Mouse (Mus musculus): Measurements from ENCODE around the gene Tex261. TPM values are rescaled to one million over a fixed set of nuclear protein-coding genes. Genes with fewer than 3 reads are reported as not detected.

The Tex261 gene
- polyA plus RNA-seq, 1 experiment, result 183 TPM

GRCm38 (mm10) chr6:83749286-83749685 is 26.3 kb downstream of the Tex261 start:
- WGBS, result 84% methylated on average over 3 of the region's 3 CpGs
- TF ChIP-seq POLR2A (IDR thresholded peaks at IDR 0.05; ENCODE audit: control insufficient read depth, extremely low read depth, insufficient read depth, low read length, poor library complexity) (no peak), CTCF (IDR thresholded peaks at IDR 0.05; ENCODE audit: borderline replicate concordance, control insufficient read depth, extremely low read depth, insufficient read depth, low read length, poor library complexity) (no peak)
- Histone ChIP-seq H3K27ac (ENCODE audit: control insufficient read depth, insufficient read depth, low read length) (no peak overlapping the region), H3K36me3 (ENCODE audit: control insufficient read depth, insufficient read depth, low read length) (no peaks in the 10 kb centered on the region), H3K27me3 (ENCODE audit: control insufficient read depth, insufficient read depth, low read length) (no peaks in the 10 kb centered on the region), H3K4me1 (replicated peaks; ENCODE audit: control insufficient read depth, insufficient read depth, low read length) (no peaks in the 10 kb centered on the region), H3K4me3 (ENCODE audit: control insufficient read depth, insufficient read depth, low read length) (no peak overlapping the region)
- no peak for DNase-seq

- H3K4me3 ChIP-seq (ENCODE audit: control insufficient read depth, insufficient read depth, low read length), result no peak overlapping the region
- no peak overlapping the region for H3K27ac ChIP-seq (ENCODE audit: control insufficient read depth, insufficient read depth, low read length)
- TF ChIP-seq POLR2A (IDR thresholded peaks at IDR 0.05; ENCODE audit: control insufficient read depth, extremely low read depth, insufficient read depth, low read length, poor library complexity), result no peak
- WGBS, result 61% methylated on average over 2 of the region's 2 CpGs
- H3K4me1 ChIP-seq (replicated peaks; ENCODE audit: control insufficient read depth, insufficient read depth, low read length), result no peaks in the 10 kb centered on the region
- H3K27me3 ChIP-seq (ENCODE audit: control insufficient read depth, insufficient read depth, low read length), result no peaks in the 10 kb centered on the region
- DNase-seq, result no peak
- H3K36me3 ChIP-seq (ENCODE audit: control insufficient read depth, insufficient read depth, low read length), result no peaks in the 10 kb centered on the region
Measured at GRCm38 (mm10) chr6:83745466-83745865, 30.1 kb downstream of the Tex261 start.

GRCm38 (mm10) chr6:83744557-83744956 is 31.1 kb downstream of the Tex261 start:
- Histone ChIP-seq H3K27me3 (ENCODE audit: control insufficient read depth, insufficient read depth, low read length) (no peaks in the 10 kb centered on the region), H3K36me3 (ENCODE audit: control insufficient read depth, insufficient read depth, low read length) (no peaks in the 10 kb centered on the region), H3K4me3 (ENCODE audit: control insufficient read depth, insufficient read depth, low read length) (no peak overlapping the region), H3K4me1 (replicated peaks; ENCODE audit: control insufficient read depth, insufficient read depth, low read length) (no peaks in the 10 kb centered on the region), H3K27ac (ENCODE audit: control insufficient read depth, insufficient read depth, low read length) (no peak overlapping the region)
- no peak for DNase-seq
- 76% methylated on average over 5 of the region's 5 CpGs for WGBS
- TF ChIP-seq CTCF (IDR thresholded peaks at IDR 0.05; ENCODE audit: borderline replicate concordance, control insufficient read depth, extremely low read depth, insufficient read depth, low read length, poor library complexity), result no peak
- TF ChIP-seq POLR2A (IDR thresholded peaks at IDR 0.05; ENCODE audit: control insufficient read depth, extremely low read depth, insufficient read depth, low read length, poor library complexity), result no peak

GRCm38 (mm10) chr6:83744126-83744525 is 31.5 kb downstream of the Tex261 start:
- no peak overlapping the region for H3K27ac ChIP-seq (ENCODE audit: control insufficient read depth, insufficient read depth, low read length)
- no peak overlapping the region for H3K4me3 ChIP-seq (ENCODE audit: control insufficient read depth, insufficient read depth, low read length)
- H3K36me3 ChIP-seq (ENCODE audit: control insufficient read depth, insufficient read depth, low read length), result no peaks in the 10 kb centered on the region
- 80% methylated on average over 5 of the region's 5 CpGs for WGBS
- no peak for DNase-seq
- no peaks in the 10 kb centered on the region for H3K27me3 ChIP-seq (ENCODE audit: control insufficient read depth, insufficient read depth, low read length)
- no peak for TF ChIP-seq POLR2A (IDR thresholded peaks at IDR 0.05; ENCODE audit: control insufficient read depth, extremely low read depth, insufficient read depth, low read length, poor library complexity)
- TF ChIP-seq CTCF (IDR thresholded peaks at IDR 0.05; ENCODE audit: borderline replicate concordance, control insufficient read depth, extremely low read depth, insufficient read depth, low read length, poor library complexity), result no peak
- no peaks in the 10 kb centered on the region for H3K4me1 ChIP-seq (replicated peaks; ENCODE audit: control insufficient read depth, insufficient read depth, low read length)

GRCm38 (mm10) chr6:83743212-83743611 is 32.4 kb downstream of the Tex261 start:
- no peaks in the 10 kb centered on the region for H3K4me1 ChIP-seq (replicated peaks; ENCODE audit: control insufficient read depth, insufficient read depth, low read length)
- no peak for DNase-seq
- H3K27me3 ChIP-seq (ENCODE audit: control insufficient read depth, insufficient read depth, low read length), result no peaks in the 10 kb centered on the region
- no peak overlapping the region for H3K4me3 ChIP-seq (ENCODE audit: control insufficient read depth, insufficient read depth, low read length)
- TF ChIP-seq CTCF (IDR thresholded peaks at IDR 0.05; ENCODE audit: borderline replicate concordance, control insufficient read depth, extremely low read depth, insufficient read depth, low read length, poor library complexity) (no peak), POLR2A (IDR thresholded peaks at IDR 0.05; ENCODE audit: control insufficient read depth, extremely low read depth, insufficient read depth, low read length, poor library complexity) (no peak)
- WGBS, result 90% methylated on average over 5 of the region's 5 CpGs
- no peak overlapping the region for H3K27ac ChIP-seq (ENCODE audit: control insufficient read depth, insufficient read depth, low read length)
- H3K36me3 ChIP-seq (ENCODE audit: control insufficient read depth, insufficient read depth, low read length), result no peaks in the 10 kb centered on the region

GRCm38 (mm10) chr6:83742761-83743160 is 32.9 kb downstream of the Tex261 start, which contains the start of gene Atp6v1b1:
TSS of gene Atp6v1b1 (plus strand) at chr6:83742990.
- no peaks in the 10 kb centered on the region for H3K4me1 ChIP-seq (replicated peaks; ENCODE audit: control insufficient read depth, insufficient read depth, low read length)
- no peak for DNase-seq
- H3K27ac ChIP-seq (ENCODE audit: control insufficient read depth, insufficient read depth, low read length), result no peak within 1 kb of the TSS
- no peak within 1 kb of the TSS for H3K4me3 ChIP-seq (ENCODE audit: control insufficient read depth, insufficient read depth, low read length)
- no peaks in the 10 kb centered on the region for H3K27me3 ChIP-seq (ENCODE audit: control insufficient read depth, insufficient read depth, low read length)
- TF ChIP-seq CTCF (IDR thresholded peaks at IDR 0.05; ENCODE audit: borderline replicate concordance, control insufficient read depth, extremely low read depth, insufficient read depth, low read length, poor library complexity) (no peak), POLR2A (IDR thresholded peaks at IDR 0.05; ENCODE audit: control insufficient read depth, extremely low read depth, insufficient read depth, low read length, poor library complexity) (no peak)
- no peaks in the 10 kb centered on the region for H3K36me3 ChIP-seq (ENCODE audit: control insufficient read depth, insufficient read depth, low read length)
- WGBS, result 92% methylated on average over 5 of the region's 5 CpGs

- TF ChIP-seq CTCF (IDR thresholded peaks at IDR 0.05; ENCODE audit: borderline replicate concordance, control insufficient read depth, extremely low read depth, insufficient read depth, low read length, poor library complexity) (no peak), POLR2A (IDR thresholded peaks at IDR 0.05; ENCODE audit: control insufficient read depth, extremely low read depth, insufficient read depth, low read length, poor library complexity) (no peak)
- Histone ChIP-seq H3K27ac (ENCODE audit: control insufficient read depth, insufficient read depth, low read length) (no peak overlapping the region), H3K4me3 (ENCODE audit: control insufficient read depth, insufficient read depth, low read length) (no peak overlapping the region), H3K4me1 (replicated peaks; ENCODE audit: control insufficient read depth, insufficient read depth, low read length) (no peaks in the 10 kb centered on the region), H3K27me3 (ENCODE audit: control insufficient read depth, insufficient read depth, low read length) (no peaks in the 10 kb centered on the region), H3K36me3 (ENCODE audit: control insufficient read depth, insufficient read depth, low read length) (no peaks in the 10 kb centered on the region)
- DNase-seq, result no peak
- 4% methylated on average over 6 of the region's 6 CpGs for WGBS
Measured at GRCm38 (mm10) chr6:83738596-83738995, 37.0 kb downstream of the Tex261 start.
